Mouse (Mus musculus) heart, postnatal 0 days (tissue): Measurements from ENCODE around the gene Xxylt1. TPM values are rescaled to one million over a fixed set of nuclear protein-coding genes. Genes with fewer than 3 reads are reported as not detected.

Experiments
- ATAC-seq: fragments of 200-750 bp; cut with Nextera tagmentation; 2 replicates; pipeline ENCODE4 v1.8.0; 2017; ENCODE audit warnings: low read depth, moderate number of reproducible peaks, moderate library complexity; ENCODE audit not compliant: insufficient read depth
- DNase-seq: peaks from one replicate; pipeline ENCODE4 v3.0.0-alpha.2; 2016; ENCODE audit warnings: low spot score
- H3K27ac ChIP-seq: fragments of 300-500 bp; sonication (generic); 2 replicates; pipeline ENCODE4 v1.5.1; 2014; ENCODE audit warnings: low read depth, mild to moderate bottlenecking
- H3K27me3 ChIP-seq: fragments of 300-500 bp; sonication (generic); 2 replicates; pipeline ENCODE4 v1.6.1; 2014; ENCODE audit warnings: low read length, mixed read lengths; ENCODE audit not compliant: control insufficient read depth, insufficient read depth
- H3K36me3 ChIP-seq: fragments of 300-500 bp; sonication (generic); replicated peaks from 2 replicates; pipeline ENCODE4 v1.6.1; 2014; ENCODE audit warnings: low read length, mixed read lengths; ENCODE audit not compliant: control insufficient read depth, insufficient read depth
- H3K4me1 ChIP-seq: fragments of 300-500 bp; sonication (generic); 2 replicates; pipeline ENCODE4 v1.6.1; 2014; ENCODE audit warnings: antibody characterized with exemption; ENCODE audit not compliant: control insufficient read depth, insufficient read depth
- H3K4me2 ChIP-seq: fragments of 300-500 bp; sonication (generic); 2 replicates; pipeline ENCODE4 v1.6.1; 2014; ENCODE audit warnings: low read depth, mild to moderate bottlenecking, low read length, moderate library complexity
- H3K4me3 ChIP-seq: fragments of 300-500 bp; sonication (generic); 2 replicates; pipeline ENCODE4 v1.5.1; 2014; ENCODE audit warnings: low read depth, low read length
- H3K9ac ChIP-seq: fragments of 300-500 bp; sonication (generic); replicated peaks from 2 replicates; pipeline ENCODE4 v1.6.1; 2014; ENCODE audit warnings: low read depth, low read length, mixed read lengths
- H3K9me3 ChIP-seq: fragments of 300-500 bp; sonication (generic); replicated peaks from 2 replicates; pipeline ENCODE4 v1.6.1; 2016; ENCODE audit warnings: low read length; ENCODE audit not compliant: control insufficient read depth
- CTCF ChIP-seq: IDR thresholded peaks from 2 replicates; pipeline ENCODE4 v1.5.1; 2016; ENCODE audit warnings: antibody characterized with exemption, control low read depth, low read depth
- EP300 ChIP-seq: IDR thresholded peaks from 2 replicates; pipeline ENCODE4 v1.6.1; 2016; ENCODE audit warnings: antibody characterized with exemption, low read depth
- WGBS: fragments of 180-500 bp; shearing (Covaris S2); extraction: QIAGEN DNeasy Blood & Tissue Kit; methylation state at CpG from one replicate; pipeline ENCODE4 v1.1.7; 2014; 5-methylcytosine and 5-hydroxymethylcytosine counted together
- polyA plus RNA-seq: library from polyadenylated mRNA; unstranded; fragments of >200 nt; fragmentation: Nextera tagmentation; extraction: Ambion mirVana; gene quantifications from 2 replicates; pipeline ENCODE4 v1.2.1, GENCODE M21; 2015
- total RNA-seq: library from RNA; depleted of rRNA; stranded (reverse); fragments of >200 nt; gene quantifications from 2 replicates; pipeline ENCODE4 v1.2.3, GENCODE M21; 2014; ENCODE audit warnings: low replicate concordance; rRNA removed

The Xxylt1 gene
- total and polyA plus RNA-seq, 2 experiments from 2014 or later = 5.9 to 16.2 TPM

DNA sequence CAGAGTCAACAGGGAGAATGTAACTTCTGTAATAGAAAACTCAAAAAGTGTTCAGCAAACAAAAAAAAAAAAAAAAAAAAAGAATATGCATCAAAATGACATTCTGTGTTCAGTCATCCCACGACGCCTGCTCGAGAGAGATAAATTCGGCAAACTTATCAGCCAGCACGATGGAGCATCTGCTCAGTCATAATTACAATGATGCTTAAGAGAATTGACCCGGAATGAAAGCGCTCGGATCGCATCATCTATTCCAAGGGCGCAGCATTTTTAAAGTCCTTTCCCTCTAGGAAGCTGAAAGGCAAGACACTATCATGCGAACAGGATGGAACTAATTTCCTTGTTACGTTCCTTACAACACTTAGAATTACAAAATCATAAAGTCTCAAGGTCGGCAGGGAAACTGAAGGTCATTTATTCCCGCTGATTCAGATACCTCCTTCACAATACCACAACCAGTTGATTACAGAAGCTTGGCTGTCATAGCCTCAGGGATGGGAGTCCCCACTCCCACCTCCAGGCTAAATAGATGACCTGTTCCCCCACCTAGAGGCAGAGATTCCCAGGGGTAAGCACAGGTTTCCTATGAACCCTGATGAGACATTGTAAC, 165.5 kb downstream of the Xxylt1 start:
- 80% methylated on average over 14 of the region's 14 CpGs for WGBS

More for the DNA sequence above, 165.5 kb downstream of the Xxylt1 start:
- Histone ChIP-seq H3K4me1 (no peaks in the 10 kb centered on the region), H3K4me3 (no peak overlapping the region), H3K36me3 (no peaks in the 10 kb centered on the region), H3K27me3 (no peaks in the 10 kb centered on the region), H3K9me3 (no peaks in the 10 kb centered on the region), H3K9ac (no peak overlapping the region), H3K4me2 (no peak overlapping the region), H3K27ac (no peak overlapping the region)
- ATAC-seq (no peak), DNase-seq (no peak)
- TF ChIP-seq EP300 = no peak
- no peak for TF ChIP-seq CTCF

Other genes starting within 250 kb of the Xxylt1 start
- 12.8 and 13.2 TPM in 2 replicates for gene Acap2, start 119.8 kb upstream of the Xxylt1 start, total RNA-seq
- gene Acap2, start 119.8 kb upstream of the Xxylt1 start, polyA plus RNA-seq = 7.0 and 7.1 TPM in 2 replicates
- gene Ppp1r2, start 193.8 kb upstream of the Xxylt1 start, total RNA-seq = 83.5 and 87.1 TPM in 2 replicates
- 114 and 125 TPM in 2 replicates for gene Ppp1r2, start 193.8 kb upstream of the Xxylt1 start, polyA plus RNA-seq
- not detected in 2 replicates for gene Apod, start 233.4 kb upstream of the Xxylt1 start, total RNA-seq
- gene Apod, start 233.4 kb upstream of the Xxylt1 start, polyA plus RNA-seq = 0.51 and 0.75 TPM in 2 replicates